Mouse (Mus musculus) frontal cortex, postnatal 14 days (tissue): Measurements from ENCODE around the gene Lrp8.

ENCODE experiments used
- DNase-seq, 2 experiments: peaks; one replicate each; pipeline ENCODE4 v3.0.0; 2022; ENCODE audit warnings: low spot score in 2 of 2

Gene Lrp8

GRCm38 (mm10) chr4:107808655-107809054 lies 6.6 kb downstream of the Lrp8 start:
- DNase-seq, result no peak

GRCm38 (mm10) chr4:107811006-107811405 lies 8.9 kb downstream of the Lrp8 start:
- DNase-seq, result no peak

- DNase-seq, result no peak
These were observed 9.8 kb downstream of the Lrp8 start for GRCm38 (mm10) chr4:107811716-107812330.

- no peak for DNase-seq
These were observed 10.3 kb downstream of the Lrp8 start for GRCm38 (mm10) chr4:107812336-107812735.

- DNase-seq, result no peak
These were observed 14.4 kb downstream of the Lrp8 start for GRCm38 (mm10) chr4:107816459-107816858.

GRCm38 (mm10) chr4:107817463-107817862 lies 15.4 kb downstream of the Lrp8 start:
- DNase-seq, result no peak

GRCm38 (mm10) chr4:107819990-107820719 lies 18.1 kb downstream of the Lrp8 start:
- DNase-seq, result no peak

GRCm38 (mm10) chr4:107820856-107821619 lies 19.0 kb downstream of the Lrp8 start:
- no peak for DNase-seq

GRCm38 (mm10) chr4:107822936-107823411 lies 20.9 kb downstream of the Lrp8 start:
- DNase-seq, result no peak

GRCm38 (mm10) chr4:107823511-107823910 lies 21.4 kb downstream of the Lrp8 start:
- DNase-seq, result no peak

GRCm38 (mm10) chr4:107828727-107829218 lies 26.7 kb downstream of the Lrp8 start:
- DNase-seq, result peak; percentile 57 to 76

GRCm38 (mm10) chr4:107829675-107830074 lies 27.6 kb downstream of the Lrp8 start:
- DNase-seq, result no peak

- DNase-seq, result no peak
These were observed 28.1 kb downstream of the Lrp8 start for GRCm38 (mm10) chr4:107830189-107830588.

GRCm38 (mm10) chr4:107830821-107831221 lies 28.8 kb downstream of the Lrp8 start:
- no peak for DNase-seq

- DNase-seq, result no peak
These were observed 29.6 kb downstream of the Lrp8 start for GRCm38 (mm10) chr4:107831678-107832077.

GRCm38 (mm10) chr4:107833525-107833924 lies 31.5 kb downstream of the Lrp8 start:
- DNase-seq, result no peak

- DNase-seq, result no peak
These were observed 32.7 kb downstream of the Lrp8 start for GRCm38 (mm10) chr4:107834643-107835314.

- no peak for DNase-seq
These were observed 33.4 kb downstream of the Lrp8 start for GRCm38 (mm10) chr4:107835508-107835909.

- DNase-seq, result peak; percentile 65 to 67
These were observed 34.7 kb downstream of the Lrp8 start for GRCm38 (mm10) chr4:107836758-107837157.

GRCm38 (mm10) chr4:107837910-107838309 lies 35.8 kb downstream of the Lrp8 start:
- no peak for DNase-seq

- DNase-seq, result no peak
These were observed 41.6 kb downstream of the Lrp8 start for GRCm38 (mm10) chr4:107843687-107844086.

GRCm38 (mm10) chr4:107844971-107845370 lies 42.9 kb downstream of the Lrp8 start:
- DNase-seq, result peak; percentile 52 to 79
